Mouse (Mus musculus) thymus, postnatal 4 days (tissue): Measurements from ENCODE around the gene Usp19.
A peak's percentile ranks its signal among the peaks of the same experiment; 100 is the strongest.

Experiments used
- DNase-seq: peaks from one replicate; pipeline ENCODE4 v3.0.0; 2021

Usp19 gene

GRCm38 (mm10) chr9:108469430-108469829, 21.0 kb upstream of the Usp19 start:
- DNase-seq = no peak

GRCm38 (mm10) chr9:108469845-108470244, 20.6 kb upstream of the Usp19 start:
- DNase-seq = no peak

- no peak for DNase-seq
Measured at GRCm38 (mm10) chr9:108474528-108474927, 15.9 kb upstream of the Usp19 start.

- peak; percentile 65 for DNase-seq
Measured at GRCm38 (mm10) chr9:108478638-108479156, 11.7 kb upstream of the Usp19 start.

GRCm38 (mm10) chr9:108479241-108479640, 11.2 kb upstream of the Usp19 start:
- DNase-seq = no peak

- no peak for DNase-seq
Measured at GRCm38 (mm10) chr9:108479721-108480351, 10.6 kb upstream of the Usp19 start, which contains the start of gene Lamb2. Gene Lamb2, plus strand, starts transcription at chr9:108479736.

GRCm38 (mm10) chr9:108480813-108481519, 9.4 kb upstream of the Usp19 start:
- no peak for DNase-seq

GRCm38 (mm10) chr9:108481520-108482210, 8.7 kb upstream of the Usp19 start:
- no peak for DNase-seq

- no peak for DNase-seq
Measured at GRCm38 (mm10) chr9:108483051-108483790, 7.2 kb upstream of the Usp19 start.

- DNase-seq = no peak
Measured at GRCm38 (mm10) chr9:108484021-108484420, 6.4 kb upstream of the Usp19 start.

- DNase-seq = no peak
Measured at GRCm38 (mm10) chr9:108485301-108485875, 5.0 kb upstream of the Usp19 start.

GRCm38 (mm10) chr9:108486973-108487530, 3.4 kb upstream of the Usp19 start:
- no peak for DNase-seq

- DNase-seq = no peak
Measured at GRCm38 (mm10) chr9:108488403-108488802, 2.0 kb upstream of the Usp19 start.

- peak; percentile 32 for DNase-seq
Measured at GRCm38 (mm10) chr9:108489215-108489614, 1.2 kb upstream of the Usp19 start.

GRCm38 (mm10) chr9:108489702-108490558, 472 bp upstream of the Usp19 start:
- peak; percentile 31 for DNase-seq

- DNase-seq = no peak
Measured at GRCm38 (mm10) chr9:108491286-108491580, 831 bp downstream of the Usp19 start.

GRCm38 (mm10) chr9:108492043-108492750, 1.8 kb downstream of the Usp19 start:
- no peak for DNase-seq

- no peak for DNase-seq
Measured at GRCm38 (mm10) chr9:108493246-108493645, 2.8 kb downstream of the Usp19 start.

- DNase-seq = no peak
Measured at GRCm38 (mm10) chr9:108494146-108494825, 3.9 kb downstream of the Usp19 start.

GRCm38 (mm10) chr9:108494905-108495304, 4.5 kb downstream of the Usp19 start:
- DNase-seq = no peak
